Mouse (Mus musculus) midbrain, embryonic 15.5 days (tissue): ENCODE results near the gene Ubiad1. TPM values are rescaled to one million over a fixed set of nuclear protein-coding genes. Genes with fewer than 3 reads are reported as not detected.

ENCODE experiments used
- ATAC-seq: fragments of 200-750 bp; cut with Nextera tagmentation; replicated peaks from 2 replicates; pipeline ENCODE4 v1.8.0; 2017; ENCODE audit warnings: moderate TSS enrichment
- H3K27ac ChIP-seq: fragments of 300-500 bp; sonication (generic); 2 replicates; pipeline ENCODE4 v1.5.1; 2015; ENCODE audit warnings: mild to moderate bottlenecking, inconsistent platforms
- H3K27me3 ChIP-seq: fragments of 300-500 bp; sonication (generic); replicated peaks from 2 replicates; pipeline ENCODE4 v1.6.1; 2015; ENCODE audit warnings: inconsistent platforms
- H3K36me3 ChIP-seq: fragments of 300-500 bp; sonication (generic); replicated peaks from 2 replicates; pipeline ENCODE4 v1.6.1; 2015; ENCODE audit warnings: inconsistent platforms
- H3K4me1 ChIP-seq: fragments of 300-500 bp; sonication (generic); 2 replicates; pipeline ENCODE4 v1.6.1; 2015; ENCODE audit warnings: inconsistent platforms
- H3K4me2 ChIP-seq: fragments of 300-500 bp; sonication (generic); 2 replicates; pipeline ENCODE4 v1.6.1; 2015; ENCODE audit warnings: inconsistent platforms, mild to moderate bottlenecking, moderate library complexity
- H3K4me3 ChIP-seq: fragments of 300-500 bp; sonication (generic); 2 replicates; pipeline ENCODE4 v1.5.1; 2015; ENCODE audit warnings: mild to moderate bottlenecking, inconsistent platforms
- H3K9ac ChIP-seq: fragments of 300-500 bp; sonication (generic); 2 replicates; pipeline ENCODE4 v1.6.1; 2015; ENCODE audit warnings: mild to moderate bottlenecking, inconsistent platforms
- H3K9me3 ChIP-seq: fragments of 300-500 bp; sonication (generic); 2 replicates; pipeline ENCODE4 v1.6.1; 2016; ENCODE audit warnings: inconsistent platforms
- WGBS: fragments of 180-500 bp; shearing (Covaris S2); methylation state at CpG from one replicate; pipeline ENCODE4 v1.1.7; 2015; ENCODE audit warnings: mixed read lengths; 5-methylcytosine and 5-hydroxymethylcytosine counted together
- polyA plus RNA-seq: library from polyadenylated mRNA; unstranded; fragments of >200 nt; fragmentation: Nextera tagmentation; extraction: Ambion mirVana; gene quantifications from 2 replicates; pipeline ENCODE4 v1.2.1, GENCODE M21; 2015

The Ubiad1 gene
- polyA plus RNA-seq, 1 experiment from 2014 or later = 22.1 TPM

DNA sequence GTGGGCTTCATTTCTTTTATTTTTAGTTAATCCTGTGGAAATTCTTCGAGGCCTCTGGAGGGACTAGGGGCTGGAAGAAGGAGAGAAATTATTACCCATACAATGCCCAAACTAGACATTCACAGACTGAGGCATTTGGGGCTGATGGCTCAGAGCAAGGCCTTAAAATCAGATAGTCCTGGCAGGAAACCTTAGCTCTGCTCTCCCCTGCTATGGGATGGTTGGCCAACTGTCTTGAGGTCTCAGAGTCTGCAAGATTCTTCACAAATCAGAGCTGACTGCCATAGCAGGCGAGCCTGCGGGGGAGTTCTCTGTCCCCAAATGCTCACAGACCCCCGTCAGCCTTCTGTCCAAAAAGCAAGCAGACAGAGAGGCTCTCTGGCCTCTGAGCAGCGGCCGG lies 27.0 kb downstream of the Ubiad1 start:
- Histone ChIP-seq H3K36me3 (no peaks in the 10 kb centered on the region), H3K27ac (peak overlapping the region; percentile 61), H3K4me3 (no peak overlapping the region), H3K9me3 (no peaks in the 10 kb centered on the region), H3K27me3 (no peaks in the 10 kb centered on the region), H3K4me1 (peaks cover 34% of the 10 kb centered on the region), H3K4me2 (no peak overlapping the region), H3K9ac (no peak overlapping the region)
- ATAC-seq = no peak
- 30% methylated on average over 6 of the region's 6 CpGs for WGBS

DNA sequence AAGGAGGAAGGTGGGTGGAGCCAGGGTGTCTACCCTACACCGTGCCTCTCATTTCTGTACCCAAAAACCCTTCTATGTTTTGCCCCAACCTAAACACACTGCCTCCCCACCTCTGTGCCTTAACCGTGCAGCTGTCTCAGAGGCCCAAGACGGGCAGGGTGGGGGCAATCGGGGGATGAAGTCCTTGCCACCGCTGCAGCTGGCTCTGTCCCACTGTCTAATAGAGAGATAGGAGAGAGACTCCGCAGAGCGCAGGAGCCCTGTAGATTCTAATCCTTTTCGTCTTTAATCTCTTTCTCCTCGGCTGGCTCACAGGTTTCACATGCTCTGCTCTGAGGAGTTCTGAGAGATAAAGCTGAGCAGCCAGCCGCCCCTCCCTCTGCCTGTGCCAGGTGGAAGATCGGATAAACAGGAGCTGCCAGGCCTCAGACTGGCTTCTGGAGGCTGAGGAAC lies 27.5 kb downstream of the Ubiad1 start:
- H3K27ac ChIP-seq = peak overlapping the region; percentile 61
- WGBS = 13% methylated on average over 11 of the region's 11 CpGs
- H3K9ac ChIP-seq = no peak overlapping the region

DNA sequence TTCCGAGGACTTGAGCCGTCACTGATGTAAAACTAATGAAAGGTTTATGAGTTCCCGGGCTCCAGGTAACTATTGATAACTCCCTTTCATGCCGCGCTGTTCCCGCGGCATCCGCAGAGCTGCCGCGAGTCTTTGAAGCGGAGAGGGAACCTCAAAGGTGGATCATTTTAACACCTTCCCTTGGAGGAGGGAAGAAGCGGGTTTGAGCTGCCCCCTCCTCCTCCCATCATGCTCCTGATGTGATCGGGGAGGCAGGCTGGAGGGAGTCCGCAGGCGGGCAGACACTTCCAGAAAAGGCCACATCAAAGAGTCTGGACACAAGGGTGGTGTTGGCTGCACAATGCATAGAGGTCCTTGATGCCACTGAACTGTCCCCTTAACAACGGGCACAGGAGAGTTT lies 29.0 kb downstream of the Ubiad1 start:
- Histone ChIP-seq H3K36me3 (no peaks in the 10 kb centered on the region), H3K4me1 (peaks cover 34% of the 10 kb centered on the region), H3K4me2 (peak overlapping the region; percentile 20; the same call in 1 of the 2 replicates), H3K4me3 (no peak overlapping the region), H3K27ac (peak overlapping the region; percentile 61), H3K9ac (no peak overlapping the region), H3K27me3 (no peaks in the 10 kb centered on the region), H3K9me3 (no peaks in the 10 kb centered on the region)
- WGBS = 7% methylated on average over 16 of the region's 16 CpGs
- ATAC-seq = peak; percentile 64

More for the DNA sequence above, 27.5 kb downstream of the Ubiad1 start:
- H3K4me3 ChIP-seq = no peak overlapping the region
- H3K9me3 ChIP-seq = no peaks in the 10 kb centered on the region
- peak; percentile 69 for ATAC-seq
- peaks cover 34% of the 10 kb centered on the region for H3K4me1 ChIP-seq
- peak overlapping the region; percentile 10; the same call in 1 of the 2 replicates for H3K4me2 ChIP-seq
- H3K27me3 ChIP-seq = no peaks in the 10 kb centered on the region
- H3K36me3 ChIP-seq = no peaks in the 10 kb centered on the region

DNA sequence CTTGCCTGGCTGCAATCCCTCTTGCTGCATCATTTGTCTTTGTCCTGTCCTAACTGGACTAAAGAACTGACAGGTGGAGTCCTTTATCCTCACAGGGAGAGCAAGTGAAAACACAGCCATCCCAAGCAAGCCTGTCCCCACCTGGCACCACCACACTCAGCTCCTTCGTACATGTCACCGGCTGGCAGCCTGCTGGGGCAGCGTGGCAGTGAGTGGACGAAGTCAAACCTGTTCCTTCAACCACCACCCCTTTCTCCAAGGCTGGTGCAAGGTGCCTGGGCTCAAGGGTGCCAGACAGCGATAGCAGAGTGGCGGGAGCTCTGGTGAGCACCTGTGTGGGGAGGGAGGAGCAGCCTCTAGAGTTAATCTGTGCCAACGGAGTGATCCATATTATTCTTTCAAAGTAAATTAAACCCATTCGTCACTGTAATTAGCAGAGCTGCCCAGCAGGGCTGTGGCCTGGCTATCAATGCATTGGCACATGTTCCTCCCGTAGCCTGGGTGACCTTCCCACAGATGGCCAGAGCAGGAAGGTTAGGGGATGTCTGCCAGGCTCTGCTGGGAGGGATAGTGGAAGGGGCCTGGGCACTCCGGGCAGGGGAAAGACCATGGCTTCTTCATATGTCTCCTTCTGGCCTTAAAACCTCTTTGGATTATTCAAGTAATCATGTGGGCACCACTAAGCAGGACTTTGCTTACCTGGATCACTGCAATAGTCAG lies 36.2 kb downstream of the Ubiad1 start:
- H3K9me3 ChIP-seq = no peaks in the 10 kb centered on the region
- 81% methylated on average over 10 of the region's 10 CpGs for WGBS
- no peak overlapping the region for H3K27ac ChIP-seq
- no peak overlapping the region for H3K9ac ChIP-seq
- H3K27me3 ChIP-seq = peaks cover 8% of the 10 kb centered on the region; the same call in 1 of the 2 replicates
- no peaks in the 10 kb centered on the region for H3K36me3 ChIP-seq
- H3K4me2 ChIP-seq = no peak overlapping the region
- H3K4me3 ChIP-seq = no peak overlapping the region
- ATAC-seq = no peak
- peaks cover 24% of the 10 kb centered on the region for H3K4me1 ChIP-seq

DNA sequence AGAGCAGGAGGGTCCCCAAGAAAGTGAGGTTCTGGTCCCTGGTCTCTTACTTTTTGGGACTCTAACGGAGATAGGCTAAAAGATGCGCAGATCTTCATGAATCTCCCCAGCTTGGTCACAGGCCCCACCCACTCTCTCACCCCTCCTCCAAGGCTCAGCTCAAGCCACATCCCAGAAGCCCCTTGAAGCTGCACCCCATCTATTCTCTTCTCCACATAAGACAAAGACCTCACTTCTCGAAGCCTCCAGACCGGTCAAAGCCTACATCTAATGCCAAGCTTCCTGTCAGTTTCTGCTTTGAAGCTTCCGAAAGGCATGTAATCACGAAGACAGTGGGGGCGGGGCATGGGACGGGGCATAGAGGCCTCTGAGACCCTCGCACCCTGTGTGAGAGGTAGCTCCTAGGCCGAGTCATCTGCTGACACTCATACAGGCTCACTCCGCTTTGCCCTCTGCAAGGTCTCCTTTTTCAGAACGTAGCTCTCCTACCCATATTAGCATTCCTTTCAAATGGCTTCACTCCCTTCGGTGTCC lies 39.2 kb downstream of the Ubiad1 start:
- no peak; the same call in 1 of the 2 replicates for ATAC-seq
- Histone ChIP-seq H3K4me1 (peaks cover 29% of the 10 kb centered on the region), H3K9me3 (no peaks in the 10 kb centered on the region), H3K27ac (no peak overlapping the region), H3K36me3 (no peaks in the 10 kb centered on the region), H3K4me3 (no peak overlapping the region), H3K27me3 (peaks cover 15% of the 10 kb centered on the region; the same call in 1 of the 2 replicates), H3K9ac (no peak overlapping the region), H3K4me2 (no peak overlapping the region)
- WGBS = 11% methylated on average over 13 of the region's 13 CpGs

DNA sequence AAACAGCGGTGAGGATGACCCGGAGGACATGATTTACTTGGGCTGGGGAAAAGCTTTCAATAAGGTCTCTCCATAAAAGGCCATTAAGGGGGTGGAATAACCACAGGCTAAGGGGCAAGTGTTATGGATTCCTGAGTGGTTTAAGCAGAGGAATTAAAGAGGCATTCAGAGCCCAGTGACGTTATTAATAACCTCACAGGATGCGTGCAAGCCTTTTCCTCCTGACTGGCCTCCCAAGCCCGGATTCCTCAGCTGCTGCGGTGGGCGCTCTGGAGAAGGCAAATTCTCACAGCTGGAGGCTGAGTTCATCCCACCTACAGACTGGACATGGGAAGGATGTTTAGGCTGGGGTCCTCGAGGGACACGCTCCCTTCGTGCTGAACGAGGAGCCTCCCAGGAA lies 39.8 kb downstream of the Ubiad1 start:
- Histone ChIP-seq H3K9me3 (no peaks in the 10 kb centered on the region), H3K27me3 (peaks cover 15% of the 10 kb centered on the region; the same call in 1 of the 2 replicates), H3K4me2 (peak overlapping the region; percentile 0; the same call in 1 of the 2 replicates), H3K4me1 (peaks cover 29% of the 10 kb centered on the region), H3K36me3 (no peaks in the 10 kb centered on the region), H3K4me3 (no peak overlapping the region), H3K27ac (no peak overlapping the region), H3K9ac (no peak overlapping the region)
- peak; percentile 7; the same call in 1 of the 2 replicates for ATAC-seq
- 8% methylated on average over 11 of the region's 11 CpGs for WGBS

DNA sequence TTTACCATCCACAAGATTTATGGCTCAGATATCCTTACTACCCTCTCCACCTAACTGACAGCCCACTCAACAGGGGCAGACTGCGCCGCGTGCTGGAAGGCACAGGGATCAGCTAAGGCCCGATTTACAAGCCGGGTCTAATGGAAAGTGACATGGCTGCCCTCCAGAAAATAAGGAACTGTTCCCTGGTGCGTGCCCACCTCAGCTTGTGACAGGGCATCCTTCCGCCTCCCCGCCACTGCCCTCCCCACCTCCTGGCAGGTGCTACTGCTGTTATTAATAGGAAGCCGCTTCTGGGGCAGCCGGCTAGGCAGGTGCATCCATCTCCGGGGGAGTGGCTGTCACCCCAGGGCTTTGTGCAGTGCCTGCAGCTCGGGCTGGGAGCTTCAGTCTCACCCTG lies 41.2 kb downstream of the Ubiad1 start:
- Histone ChIP-seq H3K27me3 (peaks cover 15% of the 10 kb centered on the region; the same call in 1 of the 2 replicates), H3K4me1 (peaks cover 31% of the 10 kb centered on the region), H3K27ac (no peak overlapping the region), H3K9ac (no peak overlapping the region), H3K36me3 (no peaks in the 10 kb centered on the region), H3K9me3 (no peaks in the 10 kb centered on the region), H3K4me3 (no peak overlapping the region), H3K4me2 (no peak overlapping the region)
- no peak for ATAC-seq
- 13% methylated on average over 12 of the region's 12 CpGs for WGBS

DNA sequence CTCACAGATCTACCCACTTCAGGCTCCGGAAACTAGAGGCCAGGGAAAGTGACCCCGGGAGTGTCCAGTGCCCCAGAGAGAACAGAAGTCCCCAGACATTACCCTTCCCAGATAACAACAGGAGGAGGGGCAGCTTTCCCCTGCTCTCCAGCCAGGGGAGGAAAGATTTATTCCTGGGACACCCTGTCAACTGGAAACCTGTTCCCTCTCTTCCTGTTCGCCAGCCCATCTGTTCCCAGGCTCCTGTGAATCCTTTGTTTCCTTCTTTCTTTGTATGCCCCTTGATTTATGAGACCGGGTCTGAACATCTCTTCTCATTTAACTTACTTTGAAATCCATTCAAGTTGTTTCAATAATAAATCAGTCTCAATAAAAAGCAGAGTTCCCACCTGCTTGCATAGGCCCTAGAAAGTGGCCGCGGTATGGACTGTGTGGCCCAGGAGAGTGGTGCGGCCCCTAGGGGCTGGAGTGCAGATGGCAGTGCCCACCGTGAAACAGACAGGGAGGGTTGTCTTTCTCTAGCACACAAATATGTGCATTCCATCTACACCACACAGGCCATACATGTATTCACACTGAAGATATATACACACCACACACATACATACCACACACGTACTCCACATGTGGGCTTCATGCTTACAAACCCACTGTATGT lies 45.0 kb downstream of the Ubiad1 start:
- 62% methylated on average over 9 of the region's 9 CpGs for WGBS
- H3K9me3 ChIP-seq = no peaks in the 10 kb centered on the region
- no peak overlapping the region for H3K27ac ChIP-seq
- peaks cover 27% of the 10 kb centered on the region for H3K4me1 ChIP-seq
- H3K4me3 ChIP-seq = no peak overlapping the region
- ATAC-seq = no peak
- no peaks in the 10 kb centered on the region for H3K36me3 ChIP-seq
- H3K27me3 ChIP-seq = peaks cover 13% of the 10 kb centered on the region; the same call in 1 of the 2 replicates
- H3K4me2 ChIP-seq = no peak overlapping the region
- no peak overlapping the region for H3K9ac ChIP-seq

DNA sequence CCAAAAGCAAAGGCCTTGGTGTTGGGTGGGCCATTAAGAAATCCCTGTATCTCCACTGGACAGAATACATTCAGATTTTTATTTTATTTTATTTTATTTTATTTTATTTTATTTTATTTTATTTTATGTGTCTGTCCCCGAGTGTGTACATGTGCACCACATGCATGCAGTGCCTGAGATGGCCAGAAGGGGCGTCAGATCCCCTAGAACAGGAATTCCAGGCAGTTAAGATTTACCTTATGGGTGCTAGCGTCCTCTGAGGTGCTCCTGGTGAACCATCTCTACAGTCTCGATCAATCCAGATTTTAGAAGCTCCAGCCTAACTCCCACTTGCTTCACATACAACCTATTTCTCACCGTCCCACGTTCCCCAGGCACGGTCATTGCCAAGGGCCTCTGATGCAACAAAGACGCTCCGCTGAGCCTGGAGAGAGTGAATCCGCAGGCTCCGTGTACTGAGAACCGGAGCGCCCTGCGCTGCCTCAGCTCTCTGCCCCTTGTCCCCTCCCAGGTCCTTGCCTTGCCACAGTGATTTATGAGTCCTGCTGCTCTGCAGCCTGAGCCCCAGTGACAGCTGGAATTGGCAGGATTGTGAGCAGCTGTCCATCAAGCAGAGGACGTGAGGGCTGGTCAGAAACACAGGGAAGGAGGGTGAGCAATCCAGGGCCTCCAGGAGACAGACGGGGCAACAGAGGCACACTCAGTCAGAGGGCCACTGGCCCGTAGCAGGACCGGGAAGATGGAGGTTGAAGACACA lies 46.9 kb downstream of the Ubiad1 start:
- WGBS = 61% methylated on average over 18 of the region's 18 CpGs
- peaks cover 18% of the 10 kb centered on the region for H3K4me1 ChIP-seq
- peak; percentile 38; the same call in 1 of the 2 replicates for ATAC-seq
- H3K27ac ChIP-seq = 0 out of 2 replicates have a peak overlapping the region, but pooled peaks have one; percentile 38
- H3K36me3 ChIP-seq = no peaks in the 10 kb centered on the region
- H3K4me3 ChIP-seq = no peak overlapping the region
- no peaks in the 10 kb centered on the region for H3K9me3 ChIP-seq
- no peak overlapping the region for H3K9ac ChIP-seq
- H3K27me3 ChIP-seq = peaks cover 4% of the 10 kb centered on the region; the same call in 1 of the 2 replicates
- no peak overlapping the region for H3K4me2 ChIP-seq

DNA sequence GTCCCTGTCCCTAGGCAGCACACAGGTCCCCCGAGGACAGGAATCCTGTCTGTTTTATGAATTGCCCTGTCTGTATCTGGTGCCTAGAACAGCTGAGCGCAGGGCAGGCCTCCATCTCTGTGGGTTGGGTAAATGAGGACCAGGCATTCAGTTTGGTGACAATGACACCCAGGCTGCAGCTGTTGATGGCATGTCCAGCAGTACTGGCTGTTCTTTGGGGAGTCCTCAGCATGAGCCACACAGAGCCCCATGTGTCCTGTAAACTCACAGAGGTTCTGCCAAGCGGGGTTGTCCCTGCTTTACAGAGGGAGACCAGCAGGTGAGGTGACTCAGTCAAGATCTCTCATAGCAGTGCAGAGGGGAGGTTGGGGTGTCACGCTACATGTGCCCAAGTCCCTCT lies 47.5 kb downstream of the Ubiad1 start:
- Histone ChIP-seq H3K4me1 (peaks cover 24% of the 10 kb centered on the region), H3K9me3 (no peaks in the 10 kb centered on the region), H3K36me3 (no peaks in the 10 kb centered on the region), H3K4me2 (no peak overlapping the region), H3K27ac (no peak overlapping the region), H3K27me3 (peaks cover 4% of the 10 kb centered on the region; the same call in 1 of the 2 replicates), H3K4me3 (no peak overlapping the region), H3K9ac (no peak overlapping the region)
- ATAC-seq = no peak
- 93% methylated on average over 4 of the region's 4 CpGs for WGBS

DNA sequence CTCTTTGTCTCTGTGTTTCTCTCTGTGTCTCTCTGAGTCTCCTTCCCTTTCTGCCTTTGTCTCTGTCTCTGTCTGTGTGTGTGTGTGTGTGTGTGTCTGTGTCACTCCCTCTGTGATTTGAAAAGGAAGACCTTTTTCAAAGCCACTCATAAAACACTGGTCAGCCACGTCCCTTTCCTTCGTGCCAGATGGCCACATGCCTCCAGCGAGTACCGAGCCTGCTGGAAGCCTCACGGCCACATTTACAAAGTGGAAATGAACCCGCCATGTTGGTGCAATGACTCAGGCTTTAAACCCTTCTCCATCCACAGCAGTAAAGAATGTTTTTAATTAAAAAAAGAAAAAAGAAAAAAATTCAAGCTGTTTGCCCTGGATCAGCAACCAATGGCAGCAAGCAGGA lies 48.7 kb downstream of the Ubiad1 start:
- H3K9ac ChIP-seq = no peak overlapping the region
- no peak overlapping the region for H3K4me2 ChIP-seq
- 54% methylated on average over 6 of the region's 6 CpGs for WGBS
- no peaks in the 10 kb centered on the region for H3K36me3 ChIP-seq
- H3K27ac ChIP-seq = no peak overlapping the region
- no peaks in the 10 kb centered on the region for H3K27me3 ChIP-seq
- H3K4me3 ChIP-seq = no peak overlapping the region
- peaks cover 33% of the 10 kb centered on the region for H3K4me1 ChIP-seq
- no peaks in the 10 kb centered on the region for H3K9me3 ChIP-seq
- no peak for ATAC-seq

DNA sequence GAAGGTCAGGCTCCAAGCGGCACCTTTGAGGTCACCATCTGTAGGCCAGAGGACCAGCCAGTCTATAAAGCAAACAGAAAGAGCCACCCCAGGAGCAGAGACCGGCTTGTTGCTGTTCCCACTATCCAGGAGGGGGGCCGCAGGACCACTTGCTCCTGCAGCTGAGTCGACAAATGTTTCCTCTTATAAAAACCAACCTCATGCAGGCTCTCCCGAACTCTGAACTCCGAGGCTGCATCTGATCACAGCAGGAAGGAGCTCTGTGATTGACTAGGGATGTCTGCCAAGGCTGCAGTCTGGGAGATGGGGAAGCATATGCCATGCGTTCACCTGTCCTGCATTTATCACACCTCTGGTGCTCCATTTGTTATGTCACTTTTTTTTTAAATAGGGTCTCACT lies 49.4 kb downstream of the Ubiad1 start:
- peaks cover 33% of the 10 kb centered on the region for H3K4me1 ChIP-seq
- no peak for ATAC-seq
- H3K9me3 ChIP-seq = no peaks in the 10 kb centered on the region
- H3K9ac ChIP-seq = no peak overlapping the region
- no peak overlapping the region for H3K4me3 ChIP-seq
- no peaks in the 10 kb centered on the region for H3K27me3 ChIP-seq
- H3K4me2 ChIP-seq = no peak overlapping the region
- no peak overlapping the region for H3K27ac ChIP-seq
- no peaks in the 10 kb centered on the region for H3K36me3 ChIP-seq
- whole genome bisulfite sequencing = 74% methylated on average over 7 of the region's 7 CpGs
